Mouse (Mus musculus) heart, postnatal 0 days (tissue): ENCODE measurements at regions not wholly inside any gene's neighbourhood (a gene's known extent, or its start where the extent isn't known, plus 50 kb on each side); places are given as distances from the start of the nearest gene placed in this dataset.
"Not testable (repeated sequence)": the region's sequence is repeated elsewhere in the genome, so short reads cannot be mapped to it uniquely, and the experiment has no call there.

Source experiments
- CTCF ChIP-seq: IDR thresholded peaks from 2 replicates; pipeline ENCODE4 v1.5.1; 2016; ENCODE audit warnings: antibody characterized with exemption, control low read depth, low read depth
- EP300 ChIP-seq: IDR thresholded peaks from 2 replicates; pipeline ENCODE4 v1.6.1; 2016; ENCODE audit warnings: antibody characterized with exemption, low read depth

DNA sequence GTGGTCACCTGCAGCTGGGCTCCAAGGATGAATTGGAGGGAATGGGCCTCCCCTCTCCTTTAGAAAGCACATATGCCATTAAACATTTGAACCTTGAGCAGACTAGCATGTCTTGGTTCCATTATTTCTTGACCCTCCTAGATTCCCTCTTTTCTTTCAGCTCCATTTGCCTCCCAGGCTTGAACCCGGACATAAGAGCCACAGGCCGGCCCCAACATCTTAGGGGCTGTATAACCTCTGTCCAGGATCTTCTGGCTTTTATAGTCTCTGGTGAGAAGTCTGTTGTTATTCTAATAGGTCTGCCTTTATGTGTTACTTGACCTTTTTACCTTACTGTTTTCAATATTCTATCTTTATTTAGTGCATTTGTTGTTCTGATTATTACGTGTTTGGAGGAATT, 203.3 kb upstream of the Cntn5 start:
- not testable (repeated sequence) for TF ChIP-seq CTCF, EP300
